Mouse (Mus musculus) layer of hippocampus, postnatal 14 days (tissue): ENCODE data around the gene Zmiz1. TPM values are rescaled to one million over a fixed set of nuclear protein-coding genes. Genes with fewer than 3 reads are reported as not detected.

Source experiments
- DNase-seq, 2 experiments: peaks; one replicate each; pipeline ENCODE4 v3.0.0; 2021 to 2022; ENCODE audit warnings: low spot score in 2 of 2, mixed read lengths in 1 of 2
- total RNA-seq, 2 experiments: library from RNA; stranded (reverse); gene quantifications; 2 replicates each; pipeline ENCODE4 v1.2.3; 2021

The Zmiz1 gene
- total RNA-seq, 2 experiments from 2014 or later: 104 to 105 TPM

DNA sequence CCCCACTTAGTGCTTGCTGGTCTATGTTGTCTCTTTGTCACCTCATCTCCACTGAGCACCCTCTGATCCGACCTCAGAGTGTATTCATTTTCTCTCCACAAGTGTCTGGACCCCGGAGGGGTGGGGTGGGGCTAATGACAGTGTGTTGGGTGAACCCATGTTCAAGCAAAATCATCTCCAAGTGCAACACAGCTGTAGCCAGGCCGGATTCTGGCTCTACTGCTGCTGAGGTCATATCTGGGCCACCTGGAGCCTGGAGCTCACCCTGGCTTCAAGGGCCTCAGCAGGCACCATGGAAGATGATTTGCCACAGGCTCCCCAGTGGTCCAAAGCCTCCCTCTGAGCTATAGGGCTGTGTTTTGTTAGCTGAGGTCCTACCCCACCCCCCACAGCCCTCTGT, 52.6 kb downstream of the Zmiz1 start:
- no peak for DNase-seq

DNA sequence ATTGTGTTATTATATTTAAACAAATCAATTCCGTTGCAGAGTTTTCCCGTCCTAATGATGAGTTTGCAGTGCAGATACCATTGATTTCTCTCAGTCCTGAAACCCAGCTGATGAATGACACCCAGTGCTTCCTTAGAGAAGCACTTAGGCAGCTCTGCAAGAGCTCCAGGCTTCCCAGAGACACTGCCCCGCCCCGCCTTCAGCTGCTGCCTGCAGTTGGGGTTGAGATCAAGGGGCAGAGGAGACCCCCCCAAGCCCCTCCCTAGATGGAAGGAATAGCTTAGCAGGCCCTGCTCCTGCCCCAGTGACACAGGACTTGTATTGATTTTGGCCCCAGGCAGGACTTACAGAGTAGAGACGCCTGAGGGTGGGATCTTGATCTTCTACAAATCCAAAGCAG, 53.0 kb downstream of the Zmiz1 start:
- DNase-seq: no peak

DNA sequence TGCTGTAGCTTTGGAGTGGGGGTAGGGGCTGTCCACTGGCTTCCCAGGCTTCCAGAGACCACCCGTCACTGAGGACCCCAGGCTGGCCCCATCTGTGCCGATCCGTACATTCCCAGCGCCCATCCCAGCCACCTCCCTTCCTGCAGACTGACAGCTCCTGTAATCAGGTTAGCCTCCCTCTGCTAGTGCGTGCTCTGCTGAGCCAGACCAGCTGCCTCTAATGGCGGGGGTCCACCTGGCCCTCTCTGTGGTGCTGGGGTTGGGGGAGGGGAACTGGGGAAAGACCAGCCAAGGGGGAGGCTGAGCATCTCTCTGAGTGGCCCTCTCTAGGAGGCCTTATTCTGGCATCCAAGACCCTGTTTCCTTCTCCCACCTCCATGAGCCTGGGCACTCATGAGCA, 53.8 kb downstream of the Zmiz1 start:
- DNase-seq: no peak

- no peak for DNase-seq
Measured at GRCm38 (mm10) chr14:25513496-25513895, 54.5 kb downstream of the Zmiz1 start.

- DNase-seq: no peak
Measured at GRCm38 (mm10) chr14:25514943-25515512, 56.0 kb downstream of the Zmiz1 start.

GRCm38 (mm10) chr14:25515924-25516323, 56.9 kb downstream of the Zmiz1 start:
- no peak for DNase-seq

GRCm38 (mm10) chr14:25516640-25517591, 57.9 kb downstream of the Zmiz1 start:
- DNase-seq: no peak

DNA sequence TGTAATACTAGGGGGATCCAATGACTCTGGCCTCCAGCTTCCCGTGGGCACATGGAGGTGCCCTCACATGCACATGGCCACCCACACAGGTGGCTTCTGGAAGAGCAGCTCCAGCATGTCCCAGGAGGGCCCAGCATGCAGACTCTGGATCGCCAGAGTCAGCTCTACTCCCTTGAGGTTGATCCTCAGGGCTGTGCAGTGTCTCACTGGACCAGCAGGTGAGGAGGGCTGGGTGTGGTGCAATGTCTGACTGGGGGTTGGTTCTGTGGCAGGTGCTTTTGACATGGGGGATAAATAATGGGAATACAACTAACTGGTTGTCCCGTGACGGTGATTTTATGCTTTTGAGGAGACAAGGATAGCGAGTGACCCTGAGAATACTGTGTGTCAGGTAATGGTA, 59.7 kb downstream of the Zmiz1 start:
- no peak for DNase-seq

GRCm38 (mm10) chr14:25519656-25520055, 60.7 kb downstream of the Zmiz1 start:
- no peak for DNase-seq

DNA sequence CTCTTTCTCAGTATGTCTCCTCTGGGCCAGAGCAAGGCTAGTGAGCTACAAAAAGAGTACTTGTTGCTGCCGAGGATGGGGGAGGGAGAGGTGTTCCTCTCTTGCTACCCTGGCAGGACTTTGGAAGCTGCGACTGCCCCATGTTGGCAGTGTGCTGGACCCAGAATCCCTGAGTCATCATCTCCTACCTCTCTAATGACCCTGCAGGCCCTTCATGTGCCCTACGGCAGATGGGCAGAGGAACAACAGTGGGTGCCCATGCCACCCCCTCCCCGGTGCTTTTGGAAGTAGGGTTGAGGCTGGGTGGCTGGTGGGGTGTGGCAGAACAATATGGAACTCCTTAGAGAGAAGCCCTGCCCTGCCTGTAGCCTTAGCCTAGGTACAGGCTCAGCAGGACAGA, 61.6 kb downstream of the Zmiz1 start:
- no peak for DNase-seq

- no peak for DNase-seq
Measured at GRCm38 (mm10) chr14:25520991-25521390, 62.0 kb downstream of the Zmiz1 start.

DNA sequence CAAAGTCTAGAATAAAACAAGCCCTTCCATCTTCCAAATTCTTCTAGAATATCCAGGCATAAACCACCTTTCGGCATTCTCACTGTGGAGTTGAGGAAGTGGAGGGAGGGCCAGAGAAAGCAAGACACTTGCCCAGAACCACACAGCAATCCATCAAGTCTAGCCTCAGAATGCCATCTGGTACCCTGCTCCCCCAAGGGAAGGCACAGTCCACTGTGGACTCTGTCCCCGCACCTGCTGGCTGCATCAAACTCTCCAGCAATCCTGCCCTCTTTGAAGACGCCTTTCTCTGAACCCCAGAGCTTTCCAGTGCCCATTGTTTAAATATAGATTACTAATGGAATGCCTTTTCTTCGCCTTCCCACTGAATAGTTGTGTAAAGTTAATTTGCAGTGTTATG, 62.5 kb downstream of the Zmiz1 start:
- no peak for DNase-seq

- DNase-seq: no peak
Measured at GRCm38 (mm10) chr14:25522415-25522814, 63.4 kb downstream of the Zmiz1 start.

GRCm38 (mm10) chr14:25523230-25524110, 64.5 kb downstream of the Zmiz1 start:
- DNase-seq: no peak

- DNase-seq: no peak
Measured at GRCm38 (mm10) chr14:25524111-25524495, 65.1 kb downstream of the Zmiz1 start.

GRCm38 (mm10) chr14:25524884-25525283, 65.9 kb downstream of the Zmiz1 start:
- no peak for DNase-seq

DNA sequence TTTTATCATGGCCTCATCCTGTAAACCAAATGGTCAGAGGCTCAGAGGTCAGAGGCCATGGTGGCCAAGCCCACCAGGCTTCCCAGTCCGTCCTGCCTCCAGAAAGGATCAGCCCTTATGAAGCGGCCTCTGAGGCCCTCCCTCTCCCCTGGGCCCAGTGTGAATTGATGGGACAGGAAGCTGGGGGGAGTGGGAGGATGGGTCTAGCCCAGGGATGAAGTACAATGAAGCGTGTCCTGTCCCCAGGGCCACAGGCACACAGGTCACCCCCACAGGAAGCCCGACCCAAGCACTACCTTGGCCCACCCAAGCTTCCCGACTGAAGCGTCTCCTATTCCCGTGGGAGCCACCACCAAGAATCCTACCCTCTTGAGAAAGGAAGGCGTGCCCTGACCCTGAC, 66.7 kb downstream of the Zmiz1 start:
- DNase-seq: no peak

- no peak for DNase-seq
Measured at GRCm38 (mm10) chr14:25526872-25527271, 67.9 kb downstream of the Zmiz1 start.

- peak; percentile 50 to 79 for DNase-seq
Measured at GRCm38 (mm10) chr14:25527321-25527720, 68.3 kb downstream of the Zmiz1 start.

GRCm38 (mm10) chr14:25530342-25530741, 71.4 kb downstream of the Zmiz1 start:
- no peak for DNase-seq

DNA sequence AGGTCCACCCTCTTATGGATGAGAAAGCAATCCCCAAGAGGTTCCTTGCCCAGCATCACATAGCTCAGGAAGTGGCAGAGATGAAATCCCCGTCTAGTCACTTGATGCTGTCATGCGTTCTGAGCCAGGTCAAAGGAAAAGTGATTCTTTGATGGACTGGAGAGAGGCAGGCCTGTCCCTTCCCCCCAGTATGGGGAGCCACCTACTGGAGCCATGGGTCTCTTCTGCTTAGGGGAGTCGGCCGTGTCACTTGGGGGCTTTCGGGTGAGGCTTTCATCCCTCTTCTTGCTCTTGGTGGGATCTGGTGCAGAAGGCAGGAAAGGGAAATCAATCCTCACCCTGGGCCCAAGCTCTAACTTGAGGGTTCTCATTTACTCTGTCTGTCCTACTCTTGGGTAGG, 71.8 kb downstream of the Zmiz1 start:
- no peak for DNase-seq

- no peak for DNase-seq
Measured at GRCm38 (mm10) chr14:25533010-25533409, 74.0 kb downstream of the Zmiz1 start.
